Mouse (Mus musculus): ENCODE results near the gene Bmi1.

DNA sequence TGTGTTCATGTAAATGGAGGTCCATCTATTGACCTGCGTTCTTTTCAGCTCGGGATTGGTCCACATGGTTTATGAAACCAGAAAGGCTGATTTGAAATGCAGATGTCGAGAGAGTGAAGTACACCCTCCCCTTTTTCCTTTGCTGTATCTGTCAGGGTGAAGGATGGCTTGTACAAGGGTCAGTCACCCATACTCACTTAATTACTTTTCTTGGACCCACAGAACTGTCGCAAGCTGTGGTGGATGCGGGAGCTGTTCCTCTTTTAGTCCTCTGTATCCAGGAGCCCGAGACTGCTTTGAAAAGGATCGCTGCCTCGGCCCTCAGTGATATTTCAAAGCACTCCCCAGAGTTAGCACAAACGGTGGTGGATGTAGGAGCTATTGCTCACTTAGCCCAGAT, 54.9 kb downstream of the Bmi1 start:
- TF ChIP-seq USF1 (IDR thresholded peaks at IDR 0.05; ENCODE audit: low read depth) (no peak), POLR2A (IDR thresholded peaks at IDR 0.05; ENCODE audit: insufficient read length, low read depth) (no peak), TCF3 (IDR thresholded peaks at IDR 0.05; ENCODE audit: insufficient read length, low read depth) (no peak), MAX (IDR thresholded peaks at IDR 0.05; ENCODE audit: low read depth) (no peak), POLR2AphosphoS2 (IDR thresholded peaks at IDR 0.05; ENCODE audit: insufficient read length, low read depth) (no peak), TCF12 (IDR thresholded peaks at IDR 0.05; ENCODE audit: insufficient read depth, poor library complexity, severe bottlenecking) (no peak)

Data from myocyte (in vitro differentiated cells).